Mouse (Mus musculus): ENCODE results near the gene Tecta.

The Tecta gene

GRCm38 (mm10) chr9:42317337-42317736, 82.4 kb downstream of the Tecta start:
- DNase-seq: no peak

DNA sequence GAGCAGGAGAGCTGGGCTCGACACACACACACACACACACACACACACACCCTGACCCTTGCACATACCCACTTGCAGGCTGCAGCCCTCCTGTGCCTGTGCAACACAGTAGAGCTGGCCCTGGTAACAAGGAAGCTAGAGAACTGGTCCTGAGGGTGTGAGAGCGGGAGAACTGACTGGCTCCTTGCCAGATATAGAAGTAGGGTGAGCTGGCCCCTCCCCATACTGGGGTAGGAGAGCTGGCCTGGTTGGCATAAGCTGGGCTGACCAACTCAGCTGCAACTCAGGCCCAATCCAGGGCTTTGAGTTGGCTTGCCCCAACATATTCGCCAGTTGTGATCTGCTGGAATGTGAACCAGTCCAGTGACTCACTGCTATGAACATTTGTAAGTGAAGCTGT, 83.9 kb downstream of the Tecta start:
- no peak for DNase-seq

- no peak for DNase-seq
Measured at GRCm38 (mm10) chr9:42314959-42315358, 84.8 kb downstream of the Tecta start.

- DNase-seq: no peak
Measured at GRCm38 (mm10) chr9:42314388-42314787, 85.3 kb downstream of the Tecta start.

- DNase-seq: no peak
Measured at GRCm38 (mm10) chr9:42313872-42314271, 85.9 kb downstream of the Tecta start.

GRCm38 (mm10) chr9:42311311-42311710, 88.4 kb downstream of the Tecta start:
- DNase-seq: no peak

- no peak for DNase-seq
Measured at GRCm38 (mm10) chr9:42303894-42304293, 95.8 kb downstream of the Tecta start.

- no peak for DNase-seq
Measured at GRCm38 (mm10) chr9:42301082-42301633, 98.6 kb downstream of the Tecta start.

GRCm38 (mm10) chr9:42296297-42296922, 103.3 kb downstream of the Tecta start:
- no peak for DNase-seq

GRCm38 (mm10) chr9:42294131-42294530, 105.6 kb downstream of the Tecta start:
- no peak for DNase-seq

DNA sequence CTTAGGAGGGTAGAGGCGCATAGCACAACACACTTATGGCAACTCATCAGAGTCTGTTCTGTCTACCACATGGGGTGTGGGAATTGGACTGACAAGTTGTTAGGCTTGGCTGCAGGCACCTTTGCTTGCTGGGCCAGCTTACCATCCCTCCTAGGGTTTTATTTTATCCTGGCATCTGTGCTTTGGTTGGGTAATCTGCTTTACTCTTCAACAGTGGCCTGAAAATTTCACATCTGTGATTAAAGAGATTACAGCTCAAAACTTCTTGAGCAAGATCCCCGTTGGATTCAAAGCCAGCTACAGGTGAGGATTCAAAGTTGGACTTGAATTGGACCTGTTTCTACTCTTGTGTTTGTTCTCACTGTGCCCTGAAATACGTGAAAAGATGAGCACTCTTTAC, 106.1 kb downstream of the Tecta start:
- DNase-seq: no peak

- no peak for DNase-seq
Measured at GRCm38 (mm10) chr9:42293051-42293450, 106.7 kb downstream of the Tecta start.

DNA sequence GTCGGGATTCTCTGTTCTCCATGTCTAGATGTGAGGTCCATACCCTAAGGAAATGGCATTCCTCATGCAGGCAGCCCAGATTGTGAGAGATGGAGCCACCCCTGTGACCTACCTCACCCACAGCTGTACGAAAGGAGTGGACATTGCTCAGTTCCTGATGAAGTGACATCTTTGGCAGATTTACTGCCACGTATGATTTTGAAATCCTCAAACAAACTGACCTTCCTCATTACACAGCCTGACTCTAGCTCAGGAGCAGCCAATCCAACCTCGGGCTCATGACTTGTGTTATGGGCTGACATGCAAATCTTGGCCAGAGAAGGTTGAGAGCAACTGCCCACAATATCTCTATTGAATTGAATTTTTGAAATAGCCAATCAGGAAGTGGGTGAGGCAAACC, 120.1 kb downstream of the Tecta start:
- no peak for DNase-seq
